Mouse (Mus musculus) bone marrow macrophage, adult 2 months (primary cell): Measurements from ENCODE around the gene Pla2r1. TPM values are rescaled to one million over a fixed set of nuclear protein-coding genes. Genes with fewer than 3 reads are reported as not detected.
A peak's percentile ranks its signal among the peaks of the same experiment; 100 is the strongest.

Experiments used
- H3K27ac ChIP-seq: 2 replicates; pipeline ENCODE4 v1.5.1; 2012; ENCODE audit warnings: low read depth, low read length; ENCODE audit not compliant: insufficient read depth
- H3K4me1 ChIP-seq: 2 replicates; pipeline ENCODE4 v1.6.1; 2012; ENCODE audit warnings: low read length; ENCODE audit not compliant: control insufficient read depth, insufficient read depth
- H3K4me3 ChIP-seq: 2 replicates; pipeline ENCODE4 v1.5.1; 2012; ENCODE audit warnings: mild to moderate bottlenecking, low read length, moderate library complexity; ENCODE audit not compliant: insufficient read depth
- CTCF ChIP-seq: IDR thresholded peaks from 2 replicates; pipeline ENCODE4 v1.5.1; 2012; ENCODE audit warnings: low read depth, mild to moderate bottlenecking, low read length, moderate library complexity
- POLR2A ChIP-seq: IDR thresholded peaks from 2 replicates; pipeline ENCODE4 v1.6.1; 2012; ENCODE audit warnings: mild to moderate bottlenecking, low read depth, low read length, borderline replicate concordance
- polyA plus RNA-seq: library from polyadenylated mRNA; stranded (reverse); fragments of >200 nt; gene quantifications from 2 replicates; pipeline ENCODE4 v1.2.4, GENCODE M21; 2012; ENCODE audit not compliant: missing spikeins, insufficient read depth, insufficient read length

Pla2r1 gene
- polyA plus RNA-seq, 1 experiment: 0.91 TPM

GRCm38 (mm10) chr2:60444711-60445509 lies 108.2 kb downstream of the Pla2r1 start:
- Histone ChIP-seq H3K4me1 (no peaks in the 10 kb centered on the region), H3K4me3 (no peak overlapping the region), H3K27ac (no peak overlapping the region)
- TF ChIP-seq CTCF (no peak), POLR2A (no peak)

- no peak overlapping the region for H3K27ac ChIP-seq
- no peak for TF ChIP-seq CTCF
- TF ChIP-seq POLR2A: no peak
- H3K4me3 ChIP-seq: no peak overlapping the region
- no peaks in the 10 kb centered on the region for H3K4me1 ChIP-seq
These were observed 109.8 kb downstream of the Pla2r1 start for GRCm38 (mm10) chr2:60443279-60443678.

- Histone ChIP-seq H3K27ac (no peak overlapping the region), H3K4me1 (no peaks in the 10 kb centered on the region), H3K4me3 (no peak overlapping the region)
- no peak for TF ChIP-seq CTCF
- no peak for TF ChIP-seq POLR2A
These were observed 111.2 kb downstream of the Pla2r1 start for GRCm38 (mm10) chr2:60441875-60442274.

GRCm38 (mm10) chr2:60436802-60437201 lies 116.3 kb downstream of the Pla2r1 start:
- Histone ChIP-seq H3K4me3 (no peak overlapping the region), H3K4me1 (no peaks in the 10 kb centered on the region)
- TF ChIP-seq POLR2A (no peak), CTCF (no peak)

GRCm38 (mm10) chr2:60430315-60431021 lies 122.6 kb downstream of the Pla2r1 start:
- TF ChIP-seq POLR2A (no peak), CTCF (no peak)
- Histone ChIP-seq H3K27ac (no peak overlapping the region), H3K4me1 (no peaks in the 10 kb centered on the region), H3K4me3 (no peak overlapping the region)

More at GRCm38 (mm10) chr2:60436802-60437201, 116.3 kb downstream of the Pla2r1 start:
- no peak overlapping the region for H3K27ac ChIP-seq

- no peaks in the 10 kb centered on the region for H3K4me1 ChIP-seq
- H3K4me3 ChIP-seq: no peak overlapping the region
- no peak overlapping the region for H3K27ac ChIP-seq
- TF ChIP-seq POLR2A (no peak), CTCF (peak; percentile 80)
These were observed 135.0 kb downstream of the Pla2r1 start for GRCm38 (mm10) chr2:60418075-60418474.

GRCm38 (mm10) chr2:60414334-60414733 lies 138.8 kb downstream of the Pla2r1 start:
- Histone ChIP-seq H3K4me3 (no peak overlapping the region), H3K27ac (no peak overlapping the region), H3K4me1 (no peaks in the 10 kb centered on the region)
- no peak for TF ChIP-seq POLR2A
- TF ChIP-seq CTCF: no peak

- Histone ChIP-seq H3K4me1 (no peaks in the 10 kb centered on the region), H3K4me3 (no peak overlapping the region), H3K27ac (no peak overlapping the region)
- TF ChIP-seq CTCF (no peak), POLR2A (no peak)
These were observed 140.0 kb downstream of the Pla2r1 start for GRCm38 (mm10) chr2:60413006-60413650.

GRCm38 (mm10) chr2:60411181-60411580 lies 141.9 kb downstream of the Pla2r1 start:
- Histone ChIP-seq H3K27ac (no peak overlapping the region), H3K4me1 (peaks cover 10% of the 10 kb centered on the region), H3K4me3 (no peak overlapping the region)
- TF ChIP-seq CTCF: no peak

- TF ChIP-seq POLR2A: no peak
- TF ChIP-seq CTCF: no peak
- Histone ChIP-seq H3K4me3 (no peak overlapping the region), H3K27ac (no peak overlapping the region), H3K4me1 (peaks cover 12% of the 10 kb centered on the region)
These were observed 142.9 kb downstream of the Pla2r1 start for GRCm38 (mm10) chr2:60409989-60410763.
